Mouse (Mus musculus): ENCODE data around the gene Apela. TPM values are rescaled to one million over a fixed set of nuclear protein-coding genes. Genes with fewer than 3 reads are reported as not detected.

The Apela gene
- total and polyA plus RNA-seq, 3 experiments: not detected

GRCm38 (mm10) chr8:65046565-65046964 is 9.4 kb upstream of the Apela start:
- H3K9ac ChIP-seq (ENCODE audit: insufficient read depth, low read depth): no peak overlapping the region
- H3K4me3 ChIP-seq (replicated peaks in 1 of 3; ENCODE audit: low read depth in 2 of 3, low read length in 2 of 3, poor library complexity in 1 of 3): no peak overlapping the region
- no peak overlapping the region for H3K27ac ChIP-seq (ENCODE audit: insufficient read depth, low read depth)
- TF ChIP-seq USF1 (IDR thresholded peaks at IDR 0.05; ENCODE audit: low read depth, low read length) (no peak), TCF12 (IDR thresholded peaks at IDR 0.05; ENCODE audit: low read depth, low read length) (no peak), HCFC1 (IDR thresholded peaks at IDR 0.05; ENCODE audit: low read depth, low read length) (no peak), MAX (IDR thresholded peaks at IDR 0.05; ENCODE audit: low read length) (no peak), PAX5 (IDR thresholded peaks at IDR 0.05; ENCODE audit: low read length) (no peak), ZC3H11A (IDR thresholded peaks at IDR 0.05; ENCODE audit: low read depth, low read length) (no peak), POLR2AphosphoS2 (IDR thresholded peaks at IDR 0.05; ENCODE audit: low read depth, low read length) (no peak), EP300 (IDR thresholded peaks at IDR 0.05; ENCODE audit: low read length) (no peak), TBP (conservative IDR thresholded peaks at IDR 0.05; ENCODE audit: low read depth, low read length) (no peak)
- no peaks in the 10 kb centered on the region for H3K27me3 ChIP-seq (replicated peaks)
- in situ Hi-C loops (cut with MboI; ENCODE audit: low pct_ligation_motif_present, low pct_unique_long_range_greater_than_20kb, low sequenced_read_pairs): no loop called here
- no peaks in the 10 kb centered on the region for H3K4me1 ChIP-seq (ENCODE audit: control insufficient read depth in 1 of 2, insufficient read depth in 2 of 2)
- dilution Hi-C loops (cut with MboI; ENCODE audit: extremely low pct_ligation_motif_present, extremely low pct_unique_long_range_greater_than_20kb, low sequenced_read_pairs): no loop called here
- H3K4me2 ChIP-seq (ENCODE audit: insufficient read depth, low read depth, poor library complexity, severe bottlenecking): no peak overlapping the region
- no peaks in the 10 kb centered on the region for H3K79me2 ChIP-seq (replicated peaks; ENCODE audit: control insufficient read depth, extremely low read depth, insufficient read depth, poor library complexity, severe bottlenecking)
- H3K9me3 ChIP-seq (replicated peaks; ENCODE audit: low read length): no peaks in the 10 kb centered on the region
- H3K36me3 ChIP-seq (replicated peaks in 1 of 2; ENCODE audit: control insufficient read depth in 1 of 2, insufficient read depth in 1 of 2, low read length in 1 of 2): no peaks in the 10 kb centered on the region
- DNase-seq (ENCODE audit: extremely low read depth): no peak

GRCm38 (mm10) chr8:65034136-65034535 is 3.0 kb downstream of the Apela start:
- peaks cover 3 to 5% of the 10 kb centered on the region in 2 experiments for H3K4me1 ChIP-seq (ENCODE audit: control insufficient read depth in 1 of 2, insufficient read depth in 2 of 2)
- H3K4me2 ChIP-seq (ENCODE audit: insufficient read depth, low read depth, poor library complexity, severe bottlenecking): no peak overlapping the region
- in situ Hi-C loops (cut with MboI; ENCODE audit: low pct_ligation_motif_present, low pct_unique_long_range_greater_than_20kb, low sequenced_read_pairs) (no loop called here), dilution Hi-C loops (cut with MboI; ENCODE audit: extremely low pct_ligation_motif_present, extremely low pct_unique_long_range_greater_than_20kb, low sequenced_read_pairs) (no loop called here)
- no peak overlapping the region for H3K4me3 ChIP-seq (replicated peaks in 1 of 3; ENCODE audit: low read depth in 2 of 3, low read length in 2 of 3, poor library complexity in 1 of 3)
- no peak overlapping the region for H3K9ac ChIP-seq (ENCODE audit: insufficient read depth, low read depth)
- H3K79me2 ChIP-seq (replicated peaks; ENCODE audit: control insufficient read depth, extremely low read depth, insufficient read depth, poor library complexity, severe bottlenecking): no peaks in the 10 kb centered on the region
- DNase-seq (ENCODE audit: extremely low read depth): no peak
- no peaks in the 10 kb centered on the region for H3K27me3 ChIP-seq (replicated peaks)
- no peaks in the 10 kb centered on the region for H3K9me3 ChIP-seq (replicated peaks; ENCODE audit: low read length)
- TF ChIP-seq MAFK (IDR thresholded peaks at IDR 0.05; ENCODE audit: insufficient replicate concordance, low read length): no peak
- TF ChIP-seq NELFE (IDR thresholded peaks at IDR 0.05; ENCODE audit: low read depth, low read length): no peak
- no peak for TF ChIP-seq ETS1 (conservative IDR thresholded peaks at IDR 0.05; ENCODE audit: low read depth, low read length)
- no peak for TF ChIP-seq POLR2A (IDR thresholded peaks at IDR 0.05; ENCODE audit: low read depth, low read length)
- no peak for TF ChIP-seq CHD2 (IDR thresholded peaks at IDR 0.05; ENCODE audit: low read length)
- TF ChIP-seq E2F4 (IDR thresholded peaks at IDR 0.05; ENCODE audit: insufficient replicate concordance, low read depth, low read length): no peak
- TF ChIP-seq ZC3H11A (IDR thresholded peaks at IDR 0.05; ENCODE audit: low read depth, low read length): no peak
- no peak for TF ChIP-seq RAD21 (IDR thresholded peaks at IDR 0.05; ENCODE audit: low read depth, low read length)
- TF ChIP-seq GABPA (IDR thresholded peaks at IDR 0.05; ENCODE audit: insufficient replicate concordance, low read depth, low read length): no peak
- TF ChIP-seq MAX (IDR thresholded peaks at IDR 0.05; ENCODE audit: low read length): no peak
- TF ChIP-seq KAT2A (IDR thresholded peaks at IDR 0.05; ENCODE audit: insufficient replicate concordance, low read length): no peak
- no peak overlapping the region for H3K27ac ChIP-seq (ENCODE audit: insufficient read depth, low read depth)
- no peaks in the 10 kb centered on the region for H3K36me3 ChIP-seq (replicated peaks in 1 of 2; ENCODE audit: control insufficient read depth in 1 of 2, insufficient read depth in 1 of 2, low read length in 1 of 2)
